Mouse (Mus musculus) cerebellum, postnatal 4 days (tissue): ENCODE data around the gene Cdh23.

Experiments used
- DNase-seq, 2 experiments: peaks; one replicate each; pipeline ENCODE4 v3.0.0; 2022; ENCODE audit warnings: low spot score in 2 of 2, mixed read lengths in 1 of 2

Cdh23 gene

DNA sequence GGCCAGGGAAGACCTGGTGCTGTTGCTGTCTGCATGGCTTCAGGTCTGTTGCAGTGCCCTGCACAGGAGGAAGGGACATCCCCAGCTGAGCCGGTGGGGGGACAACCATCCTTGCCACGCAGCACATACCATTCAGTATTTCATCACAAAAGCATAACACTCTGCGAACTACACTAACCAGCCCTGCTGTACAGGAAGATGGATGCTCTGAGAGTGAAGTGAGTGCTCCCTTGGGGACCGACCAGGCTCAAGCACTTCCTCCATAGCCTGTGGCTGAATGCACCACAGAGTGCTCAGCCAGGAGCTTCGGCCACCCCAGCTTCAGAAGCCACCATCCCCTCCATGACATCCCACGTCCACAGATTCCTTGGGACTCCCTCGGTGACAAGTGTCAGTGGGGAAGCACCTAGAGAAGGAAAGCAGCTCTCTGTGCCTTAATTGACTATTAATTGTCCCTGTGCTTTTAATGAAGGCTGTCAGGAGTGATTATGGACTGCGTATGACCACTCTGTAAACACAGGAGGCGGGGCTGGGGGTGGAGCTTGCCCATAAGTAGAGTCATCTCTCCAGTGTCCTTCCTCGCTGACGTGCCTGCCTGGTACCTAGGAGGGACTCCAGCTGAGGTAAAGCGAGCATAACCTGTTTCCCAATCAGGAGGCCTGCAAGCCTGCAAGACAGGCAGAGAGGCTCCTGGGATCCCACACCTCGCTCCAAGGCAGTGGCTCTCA lies 60.6 kb downstream of the Cdh23 start:
- DNase-seq, result no peak

DNA sequence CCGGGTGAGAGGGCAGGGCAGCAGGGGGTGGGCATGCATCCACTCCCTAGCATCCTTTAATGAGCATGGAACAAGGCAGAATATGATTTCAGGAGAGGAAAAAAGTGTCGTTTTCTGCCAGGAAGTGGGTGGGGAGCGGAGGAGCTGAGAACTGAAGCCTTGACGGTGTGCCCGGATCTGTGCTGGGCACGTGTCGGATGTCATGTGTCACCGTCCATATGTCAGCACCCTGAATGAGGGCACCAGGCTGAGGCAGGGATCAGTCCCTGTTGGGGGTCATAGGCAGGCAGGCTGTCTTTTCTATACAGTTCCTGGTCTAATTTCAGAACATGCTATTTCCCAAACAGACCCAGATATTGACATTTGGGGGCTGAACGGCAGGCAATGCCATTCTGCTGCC lies 61.9 kb downstream of the Cdh23 start:
- DNase-seq, result no peak

DNA sequence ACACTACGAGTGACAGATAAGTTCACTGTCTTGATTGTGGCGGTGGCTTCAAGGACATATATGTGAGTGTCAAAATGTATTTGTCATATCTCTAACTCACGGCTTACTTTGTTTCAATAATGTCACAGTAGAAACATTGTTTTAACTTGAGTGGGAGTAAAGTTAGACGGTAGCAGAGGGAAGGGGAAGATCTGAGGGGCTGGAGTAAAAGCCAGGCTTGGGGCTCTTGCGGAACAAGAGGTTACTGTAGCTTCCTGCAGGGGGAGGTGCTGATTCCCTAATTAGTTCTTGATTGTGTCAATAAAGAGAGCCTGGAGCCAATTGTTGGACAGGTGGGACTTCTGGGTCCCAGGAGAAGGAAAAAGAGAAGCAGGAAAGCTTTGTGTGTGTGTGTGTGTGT lies 70.2 kb downstream of the Cdh23 start:
- DNase-seq, result no peak

DNA sequence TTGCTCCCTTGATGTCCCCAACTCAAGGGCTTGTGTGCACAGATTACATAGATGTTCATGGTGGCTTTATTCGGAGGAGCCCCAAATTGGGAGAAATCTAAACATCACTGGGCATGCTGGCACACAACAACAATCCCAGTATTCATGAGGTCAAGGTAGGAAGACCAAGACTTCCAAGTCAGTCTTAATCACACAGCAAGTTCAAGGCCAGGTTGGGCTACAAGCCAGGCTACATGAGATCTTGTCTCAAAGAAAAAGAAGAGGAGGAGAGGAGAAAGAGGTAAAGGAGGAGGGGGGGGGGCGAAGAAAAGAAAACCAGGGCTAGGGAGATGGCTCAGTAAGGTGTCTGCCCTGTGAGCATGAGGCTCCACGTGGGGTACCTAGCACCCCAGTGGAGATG lies 70.8 kb downstream of the Cdh23 start:
- no peak for DNase-seq

DNA sequence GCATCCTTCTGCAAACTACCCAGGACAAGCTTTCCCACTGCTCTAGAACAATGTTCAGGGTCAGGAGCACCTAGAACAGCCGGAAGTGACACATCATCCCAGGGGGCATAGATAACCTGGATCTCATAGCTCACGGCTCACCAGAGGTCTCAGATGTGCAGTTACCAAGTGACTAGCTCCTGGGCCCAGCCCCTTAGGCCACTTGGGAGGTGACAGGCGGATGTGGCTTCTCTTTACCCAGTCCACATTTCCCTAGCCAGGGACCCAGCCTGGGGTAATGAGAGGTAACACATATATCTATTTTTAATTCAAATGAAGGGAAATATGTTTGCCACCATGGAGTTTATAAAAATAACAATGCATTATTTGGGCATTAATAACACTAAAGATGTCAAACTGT lies 71.3 kb downstream of the Cdh23 start:
- DNase-seq, result no peak

DNA sequence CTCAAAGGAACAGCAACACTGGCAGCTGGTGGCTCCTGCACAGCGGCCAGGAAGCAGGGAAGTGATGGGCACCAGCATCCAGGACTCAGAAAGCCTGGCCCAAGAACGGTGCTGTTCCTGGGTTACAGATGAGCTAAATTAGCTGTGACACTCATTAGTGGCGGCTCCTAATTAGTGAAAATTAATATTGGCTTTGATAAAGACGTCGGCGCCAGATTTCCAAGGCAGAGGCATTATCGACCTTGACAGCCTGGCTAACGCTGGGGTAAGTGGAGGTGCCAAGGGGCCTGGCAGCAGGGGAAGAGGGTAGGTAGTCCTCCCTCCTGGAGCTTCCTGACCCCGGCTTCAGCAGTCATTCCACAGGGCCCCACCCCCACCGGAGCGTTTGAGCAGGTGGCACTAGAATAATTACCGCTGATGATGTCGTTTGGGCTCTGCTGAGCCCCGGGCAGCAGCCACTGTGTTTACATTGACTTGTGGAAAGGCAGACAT lies 72.0 kb downstream of the Cdh23 start:
- peak in 1 of 2 experiments; percentile 37 for DNase-seq

DNA sequence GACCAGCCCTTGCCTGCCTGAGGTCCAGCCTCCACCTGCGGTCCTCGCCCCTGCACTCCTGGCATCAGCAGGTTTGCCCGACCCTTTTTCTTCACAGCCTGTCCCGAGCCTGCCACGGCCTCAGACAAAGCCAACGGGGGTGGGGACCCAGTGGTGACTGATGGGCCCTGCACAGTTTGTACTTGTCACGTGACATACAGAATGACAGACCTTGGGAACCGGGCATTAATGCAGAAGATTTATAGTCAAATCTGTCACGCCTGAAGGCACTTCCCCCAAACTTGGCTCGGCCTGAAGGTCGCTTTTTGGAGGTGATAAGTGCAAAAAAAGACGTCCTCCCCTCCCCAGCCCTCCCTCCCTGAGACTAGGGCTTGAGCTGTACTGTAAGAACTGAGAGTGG lies 73.5 kb downstream of the Cdh23 start:
- no peak for DNase-seq

DNA sequence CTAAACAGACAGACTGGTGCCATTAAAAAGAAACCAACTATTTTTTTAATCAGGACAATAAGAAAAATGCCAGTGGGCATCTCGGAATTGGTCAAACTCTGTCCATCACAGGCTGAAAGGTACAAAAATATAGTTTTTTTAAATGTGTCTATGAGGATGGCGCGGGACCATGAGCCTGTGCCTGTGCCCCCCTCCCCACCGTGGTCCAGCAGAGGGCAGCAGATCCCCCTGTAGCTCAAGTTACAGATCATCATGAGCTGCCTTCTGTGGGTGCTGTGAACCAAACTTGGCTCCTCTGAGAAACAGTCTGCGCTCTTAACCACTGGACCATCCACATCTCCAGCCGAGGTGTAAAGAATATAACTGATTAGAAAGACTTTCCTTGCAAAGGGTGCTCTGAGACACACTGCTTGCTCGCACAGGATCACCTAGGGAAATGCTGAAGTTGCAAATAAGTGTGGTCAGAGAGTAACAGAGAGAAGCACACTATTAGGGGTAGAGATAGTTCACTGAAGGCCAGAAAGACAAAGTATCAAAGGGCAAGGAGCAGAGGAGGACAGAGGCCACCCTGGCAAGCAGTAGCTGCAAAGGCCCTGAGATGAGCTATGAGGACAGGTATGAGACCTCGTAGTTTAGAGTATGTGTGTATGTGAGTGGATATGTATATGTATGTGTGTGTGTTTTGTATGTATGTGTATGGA lies 74.7 kb downstream of the Cdh23 start:
- DNase-seq, result no peak

DNA sequence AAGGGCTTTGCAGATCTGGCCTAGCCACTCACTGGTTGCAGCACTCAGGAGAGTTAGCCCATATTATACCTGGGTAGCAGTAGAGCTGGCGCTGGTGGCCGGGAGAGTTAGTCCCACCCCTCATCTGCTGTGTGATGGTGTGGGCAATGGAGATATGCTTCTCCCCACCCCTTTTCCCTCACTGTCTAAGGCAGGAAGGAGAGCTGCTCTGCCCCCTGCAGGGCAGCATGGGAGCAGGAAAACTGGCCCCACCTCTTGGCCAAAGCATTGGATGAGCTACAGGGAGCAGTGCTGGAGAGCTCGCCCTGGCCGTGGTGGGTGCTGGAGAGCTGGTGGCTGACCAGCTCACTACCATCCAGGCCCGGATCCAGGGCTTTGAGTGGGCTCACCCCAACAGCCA lies 80.4 kb downstream of the Cdh23 start:
- no peak for DNase-seq

DNA sequence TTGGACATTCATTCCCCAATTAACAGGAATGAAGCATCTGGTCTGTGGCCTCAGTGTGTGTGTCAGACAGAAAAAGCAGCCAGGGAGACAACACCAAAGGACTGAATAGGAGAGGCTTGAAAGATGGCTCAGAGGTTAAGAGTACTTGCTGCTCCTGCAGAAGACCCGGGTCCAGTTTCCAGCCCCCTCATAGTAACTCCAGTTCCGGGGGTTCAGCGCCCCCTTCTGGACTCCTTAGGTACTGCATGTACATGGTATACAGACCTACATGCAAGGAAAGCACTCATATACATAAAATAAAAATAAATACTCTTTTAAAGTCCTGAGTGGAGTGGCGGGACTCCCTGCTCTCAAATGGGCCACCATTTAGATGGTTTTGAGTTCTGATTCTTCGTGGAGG lies 83.4 kb downstream of the Cdh23 start:
- no peak for DNase-seq

DNA sequence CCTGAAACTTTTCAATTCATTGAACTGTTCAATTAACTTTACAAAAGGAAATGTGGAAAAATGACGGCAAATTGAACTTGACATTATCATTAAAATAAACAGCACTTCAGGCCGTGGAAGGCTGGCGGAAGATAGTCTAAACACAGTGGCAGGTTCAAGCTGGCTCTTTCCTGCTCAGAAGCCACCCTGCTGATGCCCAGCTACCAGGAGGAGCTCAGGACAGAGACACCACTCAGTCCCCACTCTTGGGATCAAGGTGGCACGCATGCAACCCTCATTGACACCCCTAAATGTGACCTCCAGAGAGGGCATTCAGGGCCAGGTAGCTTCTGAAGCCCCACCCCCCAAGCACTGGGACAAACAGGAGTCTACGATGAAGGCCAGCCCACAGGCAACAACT lies 89.1 kb downstream of the Cdh23 start:
- no peak for DNase-seq

DNA sequence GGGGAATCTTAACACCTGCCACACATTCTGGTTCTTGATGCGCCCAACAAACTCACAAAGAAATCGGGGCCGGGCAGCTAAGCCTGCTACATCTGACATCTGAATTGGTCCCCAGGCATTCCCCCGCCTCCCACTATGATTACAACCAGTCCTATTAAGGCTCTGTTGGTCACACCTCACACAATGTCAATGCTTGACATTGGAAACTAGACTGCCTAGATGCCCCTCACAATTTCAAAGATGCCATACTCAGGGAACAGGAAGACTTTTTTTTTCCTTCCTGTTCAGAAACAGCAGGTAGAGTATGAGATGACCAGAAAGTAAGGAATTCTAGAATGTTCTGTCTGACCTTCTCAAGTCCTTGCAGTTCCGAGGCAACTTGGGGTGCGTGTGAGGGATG lies 89.6 kb downstream of the Cdh23 start:
- DNase-seq, result no peak

DNA sequence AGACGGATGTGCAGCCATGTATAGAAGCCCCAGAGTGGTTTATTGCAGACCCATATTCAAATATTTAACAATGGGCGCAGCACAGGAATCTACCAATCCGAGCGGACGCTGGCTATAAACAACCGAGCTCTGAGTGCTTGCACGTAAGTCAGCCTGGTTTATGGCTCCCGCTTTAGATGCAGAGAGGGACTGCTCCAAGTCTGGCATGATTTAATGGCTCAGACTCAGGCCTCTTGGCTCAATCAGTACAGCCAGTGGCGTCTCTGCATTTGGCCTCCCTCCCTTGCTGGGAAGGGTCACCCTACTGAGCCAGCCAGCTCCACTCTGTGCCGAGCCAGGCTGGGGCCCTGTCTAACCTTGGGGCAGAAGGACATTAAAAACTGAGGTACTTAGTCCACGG lies 94.1 kb downstream of the Cdh23 start:
- DNase-seq, result no peak

DNA sequence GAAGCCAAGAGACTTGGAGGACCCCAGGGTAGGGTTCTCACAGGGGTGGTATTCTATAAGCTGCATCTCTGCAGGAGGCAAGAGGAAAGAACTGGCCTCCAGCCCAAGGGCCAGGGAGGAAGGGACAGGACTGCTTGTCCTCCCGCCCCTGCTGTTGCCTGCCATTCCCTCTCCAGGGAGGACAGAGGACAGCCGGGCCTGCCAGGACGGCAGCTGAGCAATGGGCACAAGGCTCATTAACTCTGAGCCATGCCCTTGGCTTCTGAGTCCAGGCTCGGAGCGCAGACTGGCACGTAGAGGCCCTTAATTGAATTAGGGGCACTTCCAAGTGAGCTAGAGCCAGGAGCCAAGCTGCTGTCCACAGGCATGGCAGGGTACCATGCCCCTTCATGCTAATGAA lies 101.1 kb downstream of the Cdh23 start:
- peak; percentile 36 to 73 for DNase-seq

DNA sequence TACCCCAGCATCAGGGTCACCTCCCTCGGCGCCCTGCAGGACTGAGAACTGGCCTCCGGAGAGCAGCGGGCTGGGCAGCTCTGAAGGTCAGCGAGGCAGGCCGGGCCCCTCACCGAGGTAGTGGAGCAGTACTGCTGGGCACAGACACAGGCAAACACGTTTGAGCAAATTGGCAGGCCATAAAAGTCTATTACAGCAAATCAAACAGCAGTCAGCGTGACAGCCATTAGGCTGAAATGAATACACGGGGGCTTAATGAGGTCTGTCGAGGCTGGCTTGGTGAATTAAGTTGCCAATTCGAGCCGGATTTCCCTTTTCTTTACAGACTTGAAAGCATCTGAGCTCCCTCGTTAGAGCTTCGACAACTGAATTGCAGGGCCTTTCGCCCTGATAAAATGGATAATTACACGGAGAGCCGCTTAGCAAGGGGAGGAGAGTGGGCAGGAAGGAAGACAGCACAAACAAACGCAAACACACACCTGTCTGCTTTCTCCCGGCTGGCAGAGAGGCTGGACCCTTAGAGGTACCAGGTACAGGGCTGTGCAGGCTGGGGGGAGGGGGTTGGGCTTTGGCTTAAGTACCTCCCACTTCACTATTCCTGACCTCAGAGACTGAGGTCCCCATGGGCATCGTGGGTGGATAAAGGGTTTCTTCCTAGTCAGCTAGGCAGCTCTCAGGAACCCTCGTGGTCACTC lies 103.3 kb downstream of the Cdh23 start:
- DNase-seq, result no peak

DNA sequence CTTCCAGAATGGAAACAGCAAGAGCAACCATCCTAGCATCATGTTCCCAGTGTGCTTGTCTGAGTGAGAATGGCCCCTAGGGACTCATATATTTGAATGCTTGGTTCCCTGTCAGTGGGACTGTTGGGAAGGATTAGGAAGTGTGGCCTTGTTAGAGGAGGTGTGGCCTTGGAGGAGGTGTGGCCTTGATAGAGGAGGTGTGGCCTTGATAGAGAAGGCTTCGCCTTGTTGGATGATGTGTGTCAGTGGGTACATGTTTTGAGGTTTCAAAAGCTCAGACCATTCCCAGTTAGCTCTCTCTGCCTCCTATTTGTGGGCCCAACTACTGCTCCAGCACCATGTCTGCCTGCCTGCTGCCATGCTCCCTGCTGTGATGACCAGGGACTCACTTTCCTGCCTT lies 105.0 kb downstream of the Cdh23 start:
- no peak for DNase-seq

DNA sequence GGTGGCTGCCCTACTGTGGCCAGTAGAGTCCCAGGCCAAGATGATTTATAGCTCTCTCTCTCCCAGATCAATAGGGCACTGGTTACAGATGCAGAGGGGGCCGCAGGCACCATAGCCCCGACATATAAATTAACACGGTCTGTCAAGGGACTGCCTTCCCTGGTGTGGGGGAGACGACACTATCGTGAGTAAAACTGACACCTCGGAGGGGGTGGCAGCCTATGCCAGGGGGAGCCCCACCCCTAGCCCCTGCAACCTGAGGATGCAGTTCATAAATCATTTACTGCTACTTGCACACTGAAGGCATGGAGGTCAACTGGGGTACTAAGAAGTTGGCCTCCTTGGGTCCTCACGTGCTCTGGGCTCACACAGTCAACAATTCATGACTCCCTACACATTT lies 106.0 kb downstream of the Cdh23 start:
- no peak for DNase-seq

DNA sequence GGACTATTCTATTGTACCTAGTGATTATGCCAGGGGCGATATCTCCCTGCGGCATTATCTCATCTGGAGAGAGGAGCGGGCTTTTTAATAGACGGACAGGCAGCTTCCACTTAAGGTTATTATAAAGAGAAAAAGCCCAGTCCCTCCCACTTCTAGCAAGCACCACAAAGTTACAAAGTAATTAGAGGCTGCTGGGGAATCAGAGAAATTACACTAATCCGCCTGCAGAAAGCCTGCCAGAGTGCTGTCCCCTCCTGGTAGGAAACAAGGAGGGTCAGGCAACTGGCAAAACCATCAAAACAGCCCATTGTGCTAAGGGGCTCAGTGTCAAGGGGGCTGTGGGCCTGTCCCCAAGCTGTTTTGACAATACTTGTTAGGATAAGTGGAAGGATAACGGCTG lies 110.6 kb downstream of the Cdh23 start:
- DNase-seq, result no peak

DNA sequence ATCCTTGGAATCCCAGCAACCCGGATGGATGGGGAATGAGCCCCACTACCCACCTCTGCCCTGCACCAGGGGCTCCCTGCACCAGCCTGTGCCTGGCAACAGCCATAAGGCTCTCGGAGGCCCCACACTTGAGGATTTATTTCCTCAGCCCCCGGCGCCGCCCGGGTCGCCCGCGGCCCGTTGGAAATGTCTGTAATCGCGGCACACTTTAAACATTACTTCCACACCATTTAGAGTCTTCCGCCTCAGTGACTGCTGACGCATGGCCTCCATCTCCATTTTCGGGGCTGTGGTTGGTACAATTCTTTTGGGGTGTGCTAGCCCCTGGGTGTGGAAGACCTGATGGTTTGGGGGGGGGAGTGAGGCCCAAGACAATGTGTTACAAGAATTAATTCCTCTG lies 113.3 kb downstream of the Cdh23 start:
- DNase-seq, result no peak

DNA sequence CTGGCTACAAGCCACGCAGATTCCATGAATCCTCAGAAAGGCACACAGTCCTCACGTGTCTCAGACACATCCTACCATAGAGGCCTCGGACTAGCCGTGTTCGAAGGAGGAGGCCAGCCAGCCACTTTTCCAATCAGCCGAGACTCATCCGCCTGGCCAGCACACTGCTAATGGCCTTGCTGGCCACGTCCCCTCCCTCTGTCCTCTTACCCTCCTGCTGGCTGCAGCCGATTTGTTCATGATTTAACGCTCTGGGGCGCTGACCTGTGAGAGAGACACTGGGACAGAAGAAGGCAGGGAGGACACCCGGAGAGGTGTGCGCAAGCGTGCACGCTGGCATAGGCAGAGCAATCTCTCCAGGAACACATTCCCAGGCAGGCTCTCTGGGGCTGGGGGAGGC lies 115.6 kb downstream of the Cdh23 start:
- DNase-seq, result no peak

DNA sequence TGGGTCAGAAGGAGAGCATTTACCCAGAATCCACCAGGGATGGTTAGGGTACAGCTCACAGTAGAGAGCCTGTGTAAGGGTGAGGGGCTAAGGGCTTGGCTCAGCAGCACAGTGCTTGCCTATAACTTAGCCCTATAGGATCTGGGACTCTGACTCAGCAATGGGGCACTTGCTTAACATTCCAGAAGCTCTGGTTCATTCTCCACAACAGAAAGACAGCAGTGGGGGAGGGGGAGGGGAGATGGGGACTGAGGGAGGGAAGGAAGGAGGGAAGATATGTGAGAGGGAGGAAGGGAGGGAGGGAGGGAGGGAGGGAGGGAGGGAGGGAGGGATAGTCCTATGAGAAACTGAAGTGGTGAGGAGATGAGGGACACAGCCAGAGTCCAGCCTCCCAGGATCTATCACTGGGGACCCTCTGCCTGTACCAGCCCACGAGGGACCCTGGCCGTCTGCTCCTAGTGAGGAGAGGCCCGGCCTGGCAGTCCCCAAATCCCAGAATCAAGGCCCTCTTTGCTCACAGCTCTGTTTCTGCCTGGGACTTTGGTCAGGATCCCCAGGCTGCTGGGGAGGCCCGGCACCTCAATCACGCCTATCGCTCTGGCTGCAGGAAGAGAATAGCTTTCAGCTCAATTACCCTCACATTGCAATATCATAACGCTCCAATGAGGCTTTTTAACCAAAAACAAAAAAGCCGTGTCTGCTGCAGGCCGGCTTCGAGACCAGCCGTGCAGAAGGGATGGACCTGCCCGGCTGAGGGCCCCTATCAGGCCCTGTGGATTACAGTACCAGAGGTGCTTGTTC lies 117.4 kb downstream of the Cdh23 start:
- no peak for DNase-seq
